Comparison of ENCODE assay signal across 8 mouse cellular contexts in genomic region chr1:153661689-153662002, GRCm38 (mm10). TPM values are rescaled to one million over a fixed set of nuclear protein-coding genes. Genes with fewer than 3 reads are reported as not detected.
DNase-seq lines count a peak whose midpoint lies in the region; ATAC-seq lines count a peak whose summit lies in the region.

No protein-coding gene starts in this region.

- peaks cover 28% of the 10 kb centered on the region for H3K4me1 ChIP-seq in heart, embryonic 13.5 days
- peaks cover 28% of the 10 kb centered on the region for H3K4me1 ChIP-seq in embryonic facial prominence, embryonic 13.5 days
- H3K4me1 ChIP-seq in midbrain, embryonic 11.5 days (ENCODE audit: control insufficient read depth, insufficient read depth, low read length), result peaks cover 54% of the 10 kb centered on the region

- H3K4me3 ChIP-seq in heart, embryonic 13.5 days, result no peak overlapping the region
- no peak overlapping the region for H3K4me3 ChIP-seq in embryonic facial prominence, embryonic 13.5 days
- no peak overlapping the region for H3K4me3 ChIP-seq in midbrain, embryonic 11.5 days (ENCODE audit: low read depth, low read length)

- no peaks in the 10 kb centered on the region for H3K36me3 ChIP-seq in heart, embryonic 13.5 days
- no peaks in the 10 kb centered on the region for H3K36me3 ChIP-seq in embryonic facial prominence, embryonic 13.5 days
- no peaks in the 10 kb centered on the region for H3K36me3 ChIP-seq in midbrain, embryonic 11.5 days (ENCODE audit: control insufficient read depth, insufficient read depth, low read length)

- no peak for DNase-seq in heart, adult 8-10 months (ENCODE audit: low spot score)
- peak; percentile 24 to 35 for DNase-seq in kidney, adult 8-10 months
- DNase-seq in midbrain, embryonic 11.5 days (ENCODE audit: low spot score, missing footprints), result no peak
- DNase-seq in frontal cortex, postnatal 25 days (ENCODE audit: low spot score in 2 of 2), result no peak
- no peak for DNase-seq in urinary bladder, postnatal 4 days (ENCODE audit: low spot score in 2 of 2)
- no peak for DNase-seq in layer of hippocampus, postnatal 14 days (ENCODE audit: low spot score in 2 of 2)

- no peaks in the 10 kb centered on the region for H3K9me3 ChIP-seq in heart, embryonic 13.5 days
- no peaks in the 10 kb centered on the region for H3K9me3 ChIP-seq in embryonic facial prominence, embryonic 13.5 days
- H3K9me3 ChIP-seq in midbrain, embryonic 11.5 days (ENCODE audit: control insufficient read depth, low read length), result no peaks in the 10 kb centered on the region

- H3K27ac ChIP-seq in heart, embryonic 13.5 days (replicated peaks), result no peak overlapping the region
- no peak overlapping the region for H3K27ac ChIP-seq in embryonic facial prominence, embryonic 13.5 days
- H3K27ac ChIP-seq in midbrain, embryonic 11.5 days (ENCODE audit: low read depth, low read length), result peak overlapping the region; percentile 45

- peaks cover 47% of the 10 kb centered on the region for H3K27me3 ChIP-seq in heart, embryonic 13.5 days (replicated peaks)
- peaks cover 40% of the 10 kb centered on the region for H3K27me3 ChIP-seq in embryonic facial prominence, embryonic 13.5 days
- no peaks in the 10 kb centered on the region for H3K27me3 ChIP-seq in midbrain, embryonic 11.5 days (ENCODE audit: control insufficient read depth, insufficient read depth, low read length)

- 46% methylated on average over 4 of the region's 4 CpGs for WGBS in heart, embryonic 13.5 days
- WGBS in embryonic facial prominence, embryonic 13.5 days, result 39% methylated on average over 4 of the region's 4 CpGs
- WGBS in midbrain, embryonic 11.5 days, result 68% methylated on average over 4 of the region's 4 CpGs

- no peak overlapping the region for H3K4me2 ChIP-seq in heart, embryonic 13.5 days
- no peak overlapping the region for H3K4me2 ChIP-seq in embryonic facial prominence, embryonic 13.5 days
- H3K4me2 ChIP-seq in midbrain, embryonic 11.5 days, result peak overlapping the region; percentile 12

- H3K9ac ChIP-seq in heart, embryonic 13.5 days, result peak overlapping the region; percentile 19; the same call in 1 of the 2 replicates
- H3K9ac ChIP-seq in embryonic facial prominence, embryonic 13.5 days, result peak overlapping the region; percentile 16; the same call in 1 of the 2 replicates
- no peak overlapping the region for H3K9ac ChIP-seq in midbrain, embryonic 11.5 days (ENCODE audit: low read length)

- ATAC-seq in heart, embryonic 13.5 days (ENCODE audit: extremely low read depth, insufficient number of reproducible peaks, low FRiP score, low TSS enrichment), result no peak
- no peak for ATAC-seq in embryonic facial prominence, embryonic 13.5 days (ENCODE audit: insufficient number of reproducible peaks, insufficient read depth, low FRiP score, low TSS enrichment, low read depth)
- ATAC-seq in midbrain, embryonic 11.5 days (ENCODE audit: low FRiP score), result no peak

RNA-seq across cellular contexts. Expression of gene Rgs8, which starts 8.8 kb away (rescaled TPM):
- 0.56 and 0.60 TPM in 2 replicates for polyA plus RNA-seq in heart, embryonic 13.5 days (2015; fragmentation: Nextera tagmentation; extraction: Ambion mirVana)
- total RNA-seq in heart, adult 8-10 months (2022), result not detected
- polyA plus RNA-seq in embryonic facial prominence, embryonic 13.5 days (2015; fragmentation: Nextera tagmentation; extraction: Ambion mirVana), result 0.63 and 0.65 TPM in 2 replicates
- 12.7 and 14.1 TPM in 2 replicates for polyA plus RNA-seq in midbrain, embryonic 11.5 days (2014; fragmentation: Nextera tagmentation; extraction: Ambion mirVana)
- 10 to 100 TPM; 51.8 to 53.0 TPM for total RNA-seq in layer of hippocampus, postnatal 14 days (2021)

Comparison
In these comparisons a context has a peak if more than half of its experiments do, and no peak if none do; other contexts are left out.
1. DNase-seq: peak in kidney, adult 8-10 months (2 of 2); none in heart, adult 8-10 months (single experiment), midbrain, embryonic 11.5 days (single experiment), frontal cortex, postnatal 25 days (0 of 2), urinary bladder, postnatal 4 days (0 of 2) and layer of hippocampus, postnatal 14 days (0 of 2).